In genomic region chr16:11051134-11051533, GRCm38 (mm10) we compare ENCODE assay signal across 19 mouse cellular contexts.
"Had no signal": no experiment of that assay in that cellular context is flagged by ENCODE, and none has a peak within 500 bp of the region (broad histone marks: within the 10 kb centered on the region; RNA-seq: fewer than 3 reads in every experiment).

No protein-coding gene starts in this region.

- ATAC-seq: hindbrain, postnatal 0 days; inflammation-experienced regulatory T-cells, adult 6 months; intestine, embryonic 16.5 days; liver, postnatal 0 days; lung, postnatal 0 days; midbrain, embryonic 15.5 days had no signal

- H3K9me3 ChIP-seq: limb, embryonic 10.5 days; limb, embryonic 13.5 days; midbrain, embryonic 12.5 days; midbrain, embryonic 15.5 days; neural tube, embryonic 12.5 days had no signal

- H3K4me3 ChIP-seq: layer of hippocampus, adult 2 months; limb, embryonic 10.5 days; limb, embryonic 13.5 days; midbrain, embryonic 12.5 days; midbrain, embryonic 15.5 days; neural tube, embryonic 12.5 days had no signal

- H3K9ac ChIP-seq: hindbrain, embryonic 14.5 days; limb, embryonic 13.5 days; liver, embryonic 14.5 days; liver, postnatal 0 days; lung, embryonic 14.5 days; midbrain, embryonic 12.5 days; midbrain, embryonic 15.5 days; neural tube, embryonic 12.5 days had no signal

- H3K36me3 ChIP-seq: limb, embryonic 10.5 days; limb, embryonic 13.5 days; midbrain, embryonic 12.5 days; midbrain, embryonic 15.5 days; neural tube, embryonic 12.5 days had no signal

- H3K27ac ChIP-seq: hindbrain, embryonic 14.5 days; hindbrain, postnatal 0 days; layer of hippocampus, adult 2 months; limb, embryonic 10.5 days; limb, embryonic 13.5 days; liver, embryonic 14.5 days; macrophage; midbrain, embryonic 12.5 days; midbrain, embryonic 15.5 days; neural tube, embryonic 12.5 days had no signal

- DNase-seq: layer of hippocampus, adult 9-11 months; liver; liver, postnatal 0 days; lung, embryonic 14.5 days; thymus, adult 18-20 months; thymus, postnatal 4 days had no signal

- H3K4me2 ChIP-seq: hindbrain, embryonic 14.5 days; limb, embryonic 13.5 days; lung, embryonic 14.5 days; midbrain, embryonic 12.5 days; midbrain, embryonic 15.5 days; neural tube, embryonic 12.5 days had no signal

- H3K27me3 ChIP-seq: limb, embryonic 13.5 days; midbrain, embryonic 12.5 days; midbrain, embryonic 15.5 days; neural tube, embryonic 12.5 days had no signal

- H3K4me1 ChIP-seq: limb, embryonic 13.5 days; midbrain, embryonic 12.5 days; midbrain, embryonic 15.5 days; neural tube, embryonic 12.5 days had no signal
